Mouse (Mus musculus): Measurements from ENCODE around the gene Cpn1. TPM values are rescaled to one million over a fixed set of nuclear protein-coding genes. Genes with fewer than 3 reads are reported as not detected.
"Not testable (repeated sequence)": the region's sequence is repeated elsewhere in the genome, so short reads cannot be mapped to it uniquely, and the experiment has no call there.

Gene Cpn1
- total RNA-seq, 1 experiment from 2014 or later: not detected

DNA sequence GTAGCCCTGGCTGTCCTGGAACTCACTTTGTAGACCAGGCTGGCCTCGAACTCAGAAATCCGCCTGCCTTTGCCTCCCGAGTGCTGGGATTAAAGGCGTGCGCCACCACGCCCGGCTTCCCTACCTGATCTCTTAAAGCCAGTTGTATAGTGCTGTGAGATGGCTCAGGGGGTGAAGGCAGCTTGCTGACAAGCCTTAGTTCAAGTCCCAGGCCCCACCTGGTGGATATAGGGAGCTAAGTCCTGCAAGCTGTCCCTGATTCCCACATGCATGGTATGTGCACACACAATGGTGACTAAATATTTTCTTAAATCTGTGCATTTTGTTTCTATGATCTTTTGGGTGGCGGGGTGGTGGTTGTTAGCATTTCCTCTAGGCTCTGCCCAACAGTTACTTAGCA is 33.4 kb downstream of the Cpn1 start:
- not testable (repeated sequence) for ATAC-seq (replicated peaks; ENCODE audit: insufficient number of reproducible peaks, low FRiP score, low TSS enrichment, poor library complexity, severe bottlenecking)

GRCm38 (mm10) chr19:43949111-43949810 is 37.1 kb downstream of the Cpn1 start:
- ATAC-seq (replicated peaks; ENCODE audit: insufficient number of reproducible peaks, low FRiP score, low TSS enrichment, poor library complexity, severe bottlenecking): no peak

- no peak for ATAC-seq (replicated peaks; ENCODE audit: insufficient number of reproducible peaks, low FRiP score, low TSS enrichment, poor library complexity, severe bottlenecking)
Measured at GRCm38 (mm10) chr19:43944566-43944965, 41.8 kb downstream of the Cpn1 start.

GRCm38 (mm10) chr19:43943076-43943475 is 43.3 kb downstream of the Cpn1 start:
- no peak for ATAC-seq (replicated peaks; ENCODE audit: insufficient number of reproducible peaks, low FRiP score, low TSS enrichment, poor library complexity, severe bottlenecking)

GRCm38 (mm10) chr19:43939769-43940689 is 46.3 kb downstream of the Cpn1 start, which contains the start of gene Dnmbp:
Dnmbp (minus strand) TSS chr19:43940191.
- peak; percentile 70 for ATAC-seq (replicated peaks; ENCODE audit: insufficient number of reproducible peaks, low FRiP score, low TSS enrichment, poor library complexity, severe bottlenecking)

GRCm38 (mm10) chr19:43939171-43939768 is 47.1 kb downstream of the Cpn1 start:
- no peak for ATAC-seq (replicated peaks; ENCODE audit: insufficient number of reproducible peaks, low FRiP score, low TSS enrichment, poor library complexity, severe bottlenecking)

GRCm38 (mm10) chr19:43938355-43938754 is 48.0 kb downstream of the Cpn1 start:
- ATAC-seq (replicated peaks; ENCODE audit: insufficient number of reproducible peaks, low FRiP score, low TSS enrichment, poor library complexity, severe bottlenecking): no peak

DNA sequence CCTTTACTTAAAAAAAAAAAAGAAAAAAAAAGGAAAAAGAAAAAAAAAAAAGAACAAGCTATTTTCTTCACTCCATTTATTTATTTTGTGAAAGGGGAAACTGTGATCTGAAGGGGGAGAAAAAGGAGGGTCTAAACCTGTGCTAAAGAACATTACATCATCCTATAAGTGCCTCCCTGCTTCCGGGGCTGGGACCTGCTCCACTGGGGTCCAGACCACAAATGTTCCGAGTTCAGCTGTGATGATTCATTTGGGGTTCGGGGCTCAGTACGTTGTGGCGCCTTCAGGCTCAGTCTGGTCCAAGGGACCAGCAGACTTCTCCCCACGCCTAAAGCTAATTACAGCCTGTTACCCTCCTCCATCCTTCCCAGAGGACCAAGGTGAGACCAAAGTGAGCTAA is 55.4 kb downstream of the Cpn1 start:
- ATAC-seq (replicated peaks; ENCODE audit: insufficient number of reproducible peaks, low FRiP score, low TSS enrichment, poor library complexity, severe bottlenecking): no peak

GRCm38 (mm10) chr19:43930366-43930765 is 56.0 kb downstream of the Cpn1 start:
- no peak for ATAC-seq (replicated peaks; ENCODE audit: insufficient number of reproducible peaks, low FRiP score, low TSS enrichment, poor library complexity, severe bottlenecking)

- no peak for ATAC-seq (replicated peaks; ENCODE audit: insufficient number of reproducible peaks, low FRiP score, low TSS enrichment, poor library complexity, severe bottlenecking)
Measured at GRCm38 (mm10) chr19:43929869-43930268, 56.5 kb downstream of the Cpn1 start.

DNA sequence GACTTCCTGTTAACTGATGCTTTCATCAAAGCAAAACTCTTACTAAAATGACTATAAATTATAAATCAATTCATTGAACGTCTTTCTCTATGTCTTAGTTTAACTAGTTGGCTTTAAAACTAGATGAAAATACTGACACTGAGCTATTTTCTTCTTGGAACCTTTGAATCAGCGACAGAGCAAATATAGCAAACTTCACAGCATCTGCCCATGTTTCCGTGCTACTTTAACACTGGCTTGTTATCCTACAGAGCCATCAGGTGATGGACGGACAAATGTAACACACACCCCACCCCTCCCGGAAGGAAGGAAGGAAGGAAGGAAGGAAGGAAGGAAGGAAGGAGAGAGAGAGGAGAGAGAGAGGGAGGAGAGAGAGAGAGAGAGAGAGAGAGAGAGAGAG is 58.4 kb downstream of the Cpn1 start:
- no peak for ATAC-seq (replicated peaks; ENCODE audit: insufficient number of reproducible peaks, low FRiP score, low TSS enrichment, poor library complexity, severe bottlenecking)

DNA sequence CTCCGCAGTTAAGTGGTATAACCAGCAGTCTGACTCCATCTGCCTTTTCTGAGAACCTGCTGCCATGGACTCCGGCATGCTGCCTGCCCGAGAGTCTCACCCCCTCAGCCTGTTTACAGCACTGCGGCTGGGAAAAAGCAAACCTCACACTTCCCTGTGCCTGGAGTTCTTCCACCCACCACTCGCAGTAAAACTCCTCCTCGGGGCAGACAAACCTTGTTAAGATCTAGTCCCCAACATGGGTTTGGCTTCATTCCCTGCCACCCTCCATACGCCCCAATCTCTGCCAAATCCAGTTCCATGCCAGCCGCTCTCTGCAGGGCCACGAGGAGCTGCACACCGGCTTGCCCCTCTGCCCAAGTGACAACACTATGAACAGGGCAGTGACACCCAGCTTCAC is 59.3 kb downstream of the Cpn1 start:
- ATAC-seq (replicated peaks; ENCODE audit: insufficient number of reproducible peaks, low FRiP score, low TSS enrichment, poor library complexity, severe bottlenecking): no peak

DNA sequence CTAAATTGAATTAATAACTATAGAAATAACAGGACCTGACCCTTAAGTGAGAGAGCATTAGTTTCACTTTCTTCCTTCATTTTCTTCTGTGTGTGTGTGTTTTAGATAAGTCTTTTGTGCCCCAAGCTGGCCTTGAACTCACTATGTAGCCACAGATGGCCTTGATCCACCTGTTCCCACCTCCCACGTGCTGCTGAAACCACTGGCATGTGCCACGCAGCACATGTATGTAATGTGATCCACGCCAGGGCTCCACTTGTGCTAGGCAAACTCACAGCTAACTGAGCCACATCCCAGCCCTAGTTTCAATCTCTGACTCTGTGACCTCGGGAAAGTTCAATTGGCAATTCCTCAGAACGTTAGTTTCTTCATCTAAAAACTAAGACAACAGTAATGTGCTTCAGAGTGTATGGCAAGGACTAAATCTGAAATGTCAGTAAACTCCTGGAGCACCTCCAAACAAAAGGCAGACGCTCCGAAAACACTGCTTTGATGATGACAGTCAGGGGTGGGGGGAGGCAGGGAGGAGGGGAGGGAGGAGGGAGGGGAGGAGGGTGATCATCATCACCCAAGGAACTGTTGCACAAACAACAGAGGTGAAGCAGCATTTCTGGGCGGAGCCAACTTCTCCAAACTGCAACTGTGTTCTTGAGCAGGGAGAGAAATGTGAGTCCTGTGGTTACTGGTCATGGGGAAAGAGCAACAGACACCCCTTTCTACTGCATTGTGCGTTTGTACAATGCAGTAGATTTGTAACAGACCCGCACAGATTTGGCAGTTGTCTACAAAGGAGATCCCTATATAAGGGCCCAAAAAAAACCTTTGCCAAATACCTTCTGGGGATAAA is 60.0 kb downstream of the Cpn1 start:
- ATAC-seq (replicated peaks; ENCODE audit: insufficient number of reproducible peaks, low FRiP score, low TSS enrichment, poor library complexity, severe bottlenecking): no peak

- ATAC-seq (replicated peaks; ENCODE audit: insufficient number of reproducible peaks, low FRiP score, low TSS enrichment, poor library complexity, severe bottlenecking): no peak
Measured at GRCm38 (mm10) chr19:43924361-43924760, 62.0 kb downstream of the Cpn1 start.

DNA sequence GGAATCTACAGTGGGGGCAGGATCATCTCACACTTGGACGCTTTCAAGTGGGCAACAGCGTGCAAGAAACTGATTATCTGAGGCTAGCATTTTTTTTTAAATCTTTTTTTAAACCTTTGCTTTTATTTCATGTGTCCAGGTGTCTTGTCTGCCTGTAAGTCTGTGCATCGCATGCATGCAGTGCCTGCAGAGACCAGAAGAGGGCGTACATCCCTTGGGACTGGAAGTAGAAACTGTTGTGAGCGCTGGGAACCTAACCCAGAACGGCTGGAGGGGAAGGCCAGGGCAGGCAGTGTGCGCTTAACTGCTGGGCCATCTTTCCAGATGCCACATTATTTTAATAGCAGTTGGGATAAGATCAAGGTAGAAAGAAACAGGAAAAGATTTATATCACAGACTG is 63.4 kb downstream of the Cpn1 start:
- ATAC-seq (replicated peaks; ENCODE audit: insufficient number of reproducible peaks, low FRiP score, low TSS enrichment, poor library complexity, severe bottlenecking): no peak

DNA sequence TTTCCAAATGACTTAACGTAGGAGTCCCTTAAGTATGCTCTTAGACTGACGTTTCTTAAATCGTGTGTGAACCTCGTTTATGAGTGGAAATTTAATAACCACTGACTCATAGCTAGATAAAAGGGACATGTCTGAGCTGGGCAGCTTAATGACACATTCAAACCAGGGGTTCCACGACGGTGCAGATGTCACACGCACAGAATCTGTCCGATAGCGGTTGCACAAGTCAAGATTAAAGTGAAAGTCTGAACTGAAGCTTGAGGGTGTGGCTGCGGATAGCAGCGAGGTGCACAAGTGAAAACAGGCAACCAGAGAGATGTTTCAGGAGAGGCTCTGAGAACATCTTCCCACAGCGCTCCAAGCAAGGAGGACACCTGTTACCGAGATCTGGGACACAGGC is 64.9 kb downstream of the Cpn1 start:
- ATAC-seq (replicated peaks; ENCODE audit: insufficient number of reproducible peaks, low FRiP score, low TSS enrichment, poor library complexity, severe bottlenecking): no peak

DNA sequence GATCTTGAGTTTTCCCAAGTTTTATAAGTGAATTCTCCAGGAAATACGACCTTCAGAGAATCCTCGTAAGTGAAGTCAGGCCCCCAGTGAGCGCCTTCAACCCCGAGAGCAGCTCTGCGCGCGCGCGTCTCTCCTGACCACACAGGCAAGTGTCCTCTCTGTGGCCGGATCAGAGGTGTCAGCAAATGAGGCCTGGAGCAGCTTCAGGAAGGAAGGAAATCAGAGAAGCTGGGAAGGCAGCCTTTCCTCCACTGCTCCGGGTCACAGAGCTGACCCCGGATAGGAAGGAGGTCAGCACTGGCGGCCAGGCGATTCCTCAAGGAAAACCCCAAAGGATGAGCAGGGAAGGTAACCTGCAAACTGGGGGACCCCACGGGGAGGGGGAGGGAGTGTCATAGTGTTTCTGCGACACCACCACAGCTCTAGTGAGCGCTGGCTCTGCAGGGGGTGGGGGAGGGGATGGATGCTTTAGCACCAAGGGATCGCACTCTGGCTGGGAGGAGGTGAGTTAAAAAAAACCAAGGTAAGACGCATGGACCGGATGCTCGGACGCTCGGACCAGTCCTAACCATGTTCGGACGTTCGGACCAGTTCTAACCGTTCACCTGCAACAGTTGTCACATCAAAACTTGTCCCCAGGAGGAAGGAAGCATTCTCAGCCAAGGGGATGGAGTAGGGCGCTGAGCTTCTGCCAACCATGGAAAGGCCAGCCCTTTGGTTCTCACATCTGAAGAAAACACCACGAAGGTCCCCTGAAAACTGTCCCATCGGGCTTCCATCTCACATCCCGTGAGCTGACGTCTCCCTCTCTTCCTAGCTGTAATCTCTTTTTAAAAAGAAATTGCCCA is 65.7 kb downstream of the Cpn1 start:
- no peak for ATAC-seq (replicated peaks; ENCODE audit: insufficient number of reproducible peaks, low FRiP score, low TSS enrichment, poor library complexity, severe bottlenecking)

DNA sequence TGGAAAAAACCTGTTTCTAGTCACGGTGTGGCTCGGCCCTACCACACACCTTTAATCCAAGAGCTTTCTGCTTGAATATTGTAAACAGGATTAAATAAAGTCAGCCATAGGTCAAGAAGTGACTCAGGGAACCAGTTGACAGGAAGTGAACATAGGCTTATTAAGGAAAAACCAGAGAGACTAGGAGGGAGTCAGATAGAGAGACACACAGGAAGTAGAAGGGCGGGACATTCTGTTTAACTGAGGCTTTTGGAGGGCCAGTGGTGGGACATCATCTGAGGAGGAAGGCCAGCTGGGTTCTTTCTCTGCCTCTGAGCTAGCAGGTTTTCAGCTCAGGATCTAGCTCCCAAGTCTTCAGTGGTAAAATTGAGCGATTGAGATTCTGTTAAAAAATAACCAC is 66.5 kb downstream of the Cpn1 start:
- ATAC-seq (replicated peaks; ENCODE audit: insufficient number of reproducible peaks, low FRiP score, low TSS enrichment, poor library complexity, severe bottlenecking): no peak
